Comparison of ENCODE assay signal across 19 mouse cellular contexts in genomic region chr11:52252692-52253091, GRCm38 (mm10). TPM values are rescaled to one million over a fixed set of nuclear protein-coding genes. Genes with fewer than 3 reads are reported as not detected.
A peak's percentile ranks its signal among the peaks of the same experiment; 100 is the strongest.
DNase-seq lines count a peak whose midpoint lies in the region; TF ChIP-seq lines count a peak whose summit lies in the region.
"Had no signal": no experiment of that assay in that cellular context is flagged by ENCODE, and none has a peak within 500 bp of the region (broad histone marks: within the 10 kb centered on the region; RNA-seq: fewer than 3 reads in every experiment).

No protein-coding gene starts in this region.

- H3K27me3 ChIP-seq in thymus, adult 2 months (ENCODE audit: control insufficient read depth, insufficient read depth, low read length) = no peaks in the 10 kb centered on the region
- H3K27me3 ChIP-seq: limb, embryonic 13.5 days had no signal

- WGBS in thymus, adult 2 months = 68% methylated on average over 1 of the region's 1 CpGs
- WGBS in olfactory bulb, adult 2 months = 29% methylated on average over 1 of the region's 1 CpGs

- DNase-seq in gastrocnemius, adult 2 months = no peak
- no peak for DNase-seq in gastrocnemius, postnatal 14 days
- no peak for DNase-seq in thymus, adult 2 months
- DNase-seq in thymus, postnatal 25 days = no peak
- no peak for DNase-seq in left cerebral cortex, adult 11 months (ENCODE audit: low spot score)
- DNase-seq in frontal cortex, postnatal 36 days (ENCODE audit: low spot score in 2 of 2) = no peak
- DNase-seq in right cerebral cortex, adult 18-20 months = no peak
- DNase-seq: adrenal gland, adult 2 months; embryo, embryonic 11 days; heart, postnatal 36 days; kidney, postnatal 4 days; layer of hippocampus, postnatal 36 days; lung, postnatal 10 days had no signal

- peak overlapping the region; percentile 31 for H3K27ac ChIP-seq in gastrocnemius, adult 2 months
- H3K27ac ChIP-seq in thymus, adult 2 months (ENCODE audit: control insufficient read depth, insufficient read depth, low read length) = peak overlapping the region; percentile 53; the same call in 1 of the 2 replicates
- H3K27ac ChIP-seq in olfactory bulb, adult 2 months (ENCODE audit: insufficient read depth, low read depth, low read length) = 0 out of 2 replicates have a peak overlapping the region, but pooled peaks have one; percentile 23
- H3K27ac ChIP-seq: forebrain, embryonic 10.5 days; heart, embryonic 10.5 days had no signal

- no peak overlapping the region for H3K4me3 ChIP-seq in gastrocnemius, adult 2 months
- H3K4me3 ChIP-seq in thymus, adult 2 months (ENCODE audit: control insufficient read depth, insufficient read depth, low read length) = no peak overlapping the region
- no peak overlapping the region for H3K4me3 ChIP-seq in olfactory bulb, adult 2 months (ENCODE audit: insufficient read depth, low read depth, low read length)
- H3K4me3 ChIP-seq: forebrain, embryonic 10.5 days; heart, embryonic 10.5 days; limb, embryonic 13.5 days had no signal

- intact Hi-C loops in gastrocnemius, adult 2 months (cut with DNase I) = no loop called here
- intact Hi-C loops in gastrocnemius, postnatal 14 days (cut with DNase I; ENCODE audit: low total_unique reads) = no loop called here

- TF ChIP-seq POLR2A in thymus, adult 2 months (IDR thresholded peaks at IDR 0.05; ENCODE audit: control insufficient read depth, extremely low read depth, insufficient read depth, low read length, poor library complexity) = no peak
- TF ChIP-seq POLR2A in olfactory bulb, adult 2 months (IDR thresholded peaks at IDR 0.05; ENCODE audit: insufficient read depth, low read depth, low read length) = no peak

- H3K36me3 ChIP-seq in thymus, adult 2 months (ENCODE audit: control insufficient read depth, insufficient read depth, low read length) = peaks cover 76% of the 10 kb centered on the region

- peaks cover 12% of the 10 kb centered on the region for H3K4me1 ChIP-seq in thymus, adult 2 months (replicated peaks; ENCODE audit: control insufficient read depth, insufficient read depth, low read length)
- peaks cover 11% of the 10 kb centered on the region for H3K4me1 ChIP-seq in olfactory bulb, adult 2 months (ENCODE audit: control insufficient read depth, insufficient read depth, low read length)
- H3K4me1 ChIP-seq: forebrain, embryonic 10.5 days; limb, embryonic 13.5 days had no signal

- TF ChIP-seq CTCF in gastrocnemius, adult 2 months (IDR thresholded peaks at IDR 0.05) = no peak
- no peak for TF ChIP-seq CTCF in thymus, adult 2 months (IDR thresholded peaks at IDR 0.05; ENCODE audit: borderline replicate concordance, control insufficient read depth, extremely low read depth, insufficient read depth, low read length, poor library complexity)
- TF ChIP-seq CTCF in olfactory bulb, adult 2 months (IDR thresholded peaks at IDR 0.05; ENCODE audit: insufficient read depth, low read depth, low read length) = no peak

RNA-seq across cellular contexts. Expression of gene Skp1a, which starts 20.9 kb away (rescaled TPM):
- 100 to 1,000 TPM; 269 to 292 TPM for total RNA-seq in gastrocnemius, adult 2 months (2021)
- total RNA-seq in gastrocnemius, postnatal 14 days (2021) = 100 to 1,000 TPM; 244 to 247 TPM
- polyA plus RNA-seq in thymus, adult 2 months (2012; rRNA removed) = 35.1 and 35.9 TPM in 2 replicates
- polyA plus RNA-seq in olfactory bulb, adult 2 months (2012; ENCODE audit: insufficient read depth, insufficient read length, low replicate concordance, missing spikeins) = 531 TPM in 1 of 2 replicates, not detected in the other

RNA-seq across cellular contexts. Expression of gene Tcf7, which starts 30.1 kb away (rescaled TPM):
- total RNA-seq in gastrocnemius, adult 2 months (2021) = under 1 TPM; 0.31 to 0.59 TPM
- total RNA-seq in gastrocnemius, postnatal 14 days (2021) = 1 to 10 TPM; 1.9 to 2.0 TPM
- polyA plus RNA-seq in thymus, adult 2 months (2012; rRNA removed) = 2,910 and 3,273 TPM in 2 replicates
- polyA plus RNA-seq in olfactory bulb, adult 2 months (2012; ENCODE audit: insufficient read depth, insufficient read length, low replicate concordance, missing spikeins) = 377 and 809 TPM in 2 replicates

RNA-seq across cellular contexts. Expression of gene Olfr1371, which starts 38.9 kb away (rescaled TPM):
- not detected for total RNA-seq in gastrocnemius, adult 2 months (2021)
- total RNA-seq in gastrocnemius, postnatal 14 days (2021) = not detected
- 0.15 TPM in 1 of 2 replicates, not detected in the other for polyA plus RNA-seq in thymus, adult 2 months (2012; rRNA removed)
- polyA plus RNA-seq in olfactory bulb, adult 2 months (2012; ENCODE audit: insufficient read depth, insufficient read length, low replicate concordance, missing spikeins) = not detected in 2 replicates
- total RNA-seq: adrenal gland, adult 2 months; heart, postnatal 36 days; layer of hippocampus, postnatal 36 days had no signal
- polyA plus RNA-seq: adrenal gland, adult 2 months; cerebellum, adult 2 months; forebrain, embryonic 10.5 days; heart, embryonic 10.5 days; limb, embryonic 13.5 days; midbrain, embryonic 11.5 days had no signal
